Mouse (Mus musculus) lung, adult 2 months (tissue): Measurements from ENCODE around the gene Il17rb.

Experiments used
- CTCF ChIP-seq: fragments of 200-500 bp; IDR thresholded peaks from 2 replicates; pipeline ENCODE4 v1.5.1; 2011; ENCODE audit warnings: mild to moderate bottlenecking, low read length, control low read depth; ENCODE audit not compliant: insufficient read depth
- POLR2A ChIP-seq: fragments of 200-500 bp; IDR thresholded peaks from 2 replicates; pipeline ENCODE4 v1.6.1; 2011; ENCODE audit warnings: low read depth, mild to moderate bottlenecking, control low read depth, low read length, borderline replicate concordance; ENCODE audit errors: extremely low read depth

DNA sequence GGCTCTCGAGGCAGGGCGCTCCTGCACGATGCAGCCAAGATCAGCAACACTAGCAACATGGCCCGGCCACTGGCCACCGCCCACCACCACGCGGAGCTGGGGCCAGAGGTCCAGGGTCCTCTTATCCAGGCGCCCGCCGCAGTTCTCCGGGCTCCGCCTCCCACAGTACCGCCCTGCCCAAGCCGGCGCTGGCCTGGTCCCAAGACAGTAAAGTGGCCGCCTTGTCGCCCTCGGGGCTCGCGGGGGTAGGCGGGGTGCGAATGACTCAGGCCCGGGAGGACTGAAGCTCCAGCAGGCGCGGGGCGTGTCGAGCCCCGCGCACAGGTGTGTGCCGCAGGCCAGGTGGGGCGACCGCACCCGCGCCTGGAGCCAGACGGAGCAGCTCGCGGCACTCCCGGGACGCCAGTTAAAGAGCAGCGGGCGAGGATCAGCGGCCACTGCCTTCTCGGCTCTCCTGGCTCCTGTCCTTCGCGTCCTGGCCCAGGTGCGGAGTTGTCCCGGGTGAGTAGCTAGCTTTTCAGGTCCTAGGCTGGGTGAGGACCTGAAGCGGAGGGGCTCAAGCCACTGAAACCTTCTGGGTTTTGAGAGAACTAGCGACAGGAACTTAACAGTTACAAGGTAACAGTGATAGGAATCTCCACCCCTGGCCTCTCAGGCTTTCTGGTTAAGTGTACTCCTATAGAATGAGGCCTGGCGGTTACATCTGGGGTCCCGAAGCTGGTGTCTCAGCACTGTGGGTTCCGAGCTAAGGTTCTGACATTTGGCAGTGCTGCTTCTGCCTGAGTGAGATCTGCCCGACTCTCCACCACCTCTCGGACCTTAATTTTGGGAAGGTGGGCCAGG is at the start of gene Il17rb, which contains the start of gene Chdh:
- TF ChIP-seq CTCF (no peak), POLR2A (no peak)
